8 mouse cellular contexts compared by ENCODE assay signal in genomic region chr9:46442739-46443181, GRCm38 (mm10).
DNase-seq lines count a peak whose midpoint lies in the region; ATAC-seq and TF ChIP-seq lines count a peak whose summit lies in the region.

No protein-coding gene starts in this region.

- no peak overlapping the region for H3K27ac ChIP-seq in liver, embryonic 11.5 days (ENCODE audit: low read depth, low read length)
- H3K27ac ChIP-seq in forebrain, embryonic 10.5 days = peak overlapping the region; percentile 65
- no peak overlapping the region for H3K27ac ChIP-seq in limb, embryonic 12.5 days
- H3K27ac ChIP-seq in small intestine, adult 2 months (ENCODE audit: insufficient read depth, low read depth, low read length) = no peak overlapping the region; the same call in 1 of the 2 replicates

- H3K4me2 ChIP-seq in liver, embryonic 11.5 days = peak overlapping the region; percentile 52
- H3K4me2 ChIP-seq in limb, embryonic 12.5 days = peak overlapping the region; percentile 57

- no peaks in the 10 kb centered on the region for H3K36me3 ChIP-seq in liver, embryonic 11.5 days (ENCODE audit: control insufficient read depth, insufficient read depth, low read length)
- H3K36me3 ChIP-seq in forebrain, embryonic 10.5 days (replicated peaks) = no peaks in the 10 kb centered on the region
- no peaks in the 10 kb centered on the region for H3K36me3 ChIP-seq in limb, embryonic 12.5 days
- H3K36me3 ChIP-seq in small intestine, adult 2 months (ENCODE audit: control insufficient read depth, insufficient read depth, low read length) = no peaks in the 10 kb centered on the region

- no peak for ATAC-seq in liver, embryonic 11.5 days (replicated peaks; ENCODE audit: low FRiP score)
- ATAC-seq in limb, embryonic 12.5 days (ENCODE audit: insufficient number of reproducible peaks, insufficient read depth, low FRiP score, low TSS enrichment, low read depth) = no peak; the same call in 1 of the 2 replicates

- H3K4me3 ChIP-seq in liver, embryonic 11.5 days (ENCODE audit: low read depth, low read length) = peak overlapping the region; percentile 14; the same call in 1 of the 2 replicates
- H3K4me3 ChIP-seq in forebrain, embryonic 10.5 days = peak overlapping the region; percentile 48
- H3K4me3 ChIP-seq in limb, embryonic 12.5 days (replicated peaks) = peak overlapping the region; percentile 36
- H3K4me3 ChIP-seq in small intestine, adult 2 months (ENCODE audit: low read depth, low read length) = peak overlapping the region; percentile 17

- H3K27me3 ChIP-seq in liver, embryonic 11.5 days (replicated peaks; ENCODE audit: control insufficient read depth, insufficient read depth, low read length) = peaks cover 51% of the 10 kb centered on the region
- peaks cover 100% of the 10 kb centered on the region for H3K27me3 ChIP-seq in forebrain, embryonic 10.5 days (ENCODE audit: poor library complexity, severe bottlenecking)
- peaks cover 59% of the 10 kb centered on the region for H3K27me3 ChIP-seq in limb, embryonic 12.5 days
- peaks cover 16% of the 10 kb centered on the region for H3K27me3 ChIP-seq in small intestine, adult 2 months (ENCODE audit: control insufficient read depth, insufficient read depth, low read length)

- no peaks in the 10 kb centered on the region for H3K9me3 ChIP-seq in liver, embryonic 11.5 days (ENCODE audit: control insufficient read depth, low read length)
- no peaks in the 10 kb centered on the region for H3K9me3 ChIP-seq in forebrain, embryonic 10.5 days
- no peaks in the 10 kb centered on the region for H3K9me3 ChIP-seq in limb, embryonic 12.5 days

- TF ChIP-seq CTCF in small intestine, adult 2 months (IDR thresholded peaks at IDR 0.05; ENCODE audit: extremely low read depth, insufficient read length, insufficient replicate concordance, low read depth, low read length) = no peak

- H3K4me1 ChIP-seq in liver, embryonic 11.5 days (replicated peaks; ENCODE audit: control insufficient read depth, insufficient read depth, low read length) = no peaks in the 10 kb centered on the region
- peaks cover 50% of the 10 kb centered on the region for H3K4me1 ChIP-seq in forebrain, embryonic 10.5 days
- H3K4me1 ChIP-seq in limb, embryonic 12.5 days (replicated peaks) = peaks cover 21% of the 10 kb centered on the region
- H3K4me1 ChIP-seq in small intestine, adult 2 months (ENCODE audit: control insufficient read depth, insufficient read depth, insufficient read length, low read length) = no peaks in the 10 kb centered on the region

- no peak overlapping the region for H3K9ac ChIP-seq in liver, embryonic 11.5 days (ENCODE audit: low read depth, low read length)
- H3K9ac ChIP-seq in limb, embryonic 12.5 days (replicated peaks) = no peak overlapping the region; the same call in 1 of the 2 replicates

- no peak for TF ChIP-seq POLR2A in small intestine, adult 2 months (IDR thresholded peaks at IDR 0.05; ENCODE audit: low read depth, low read length)

- DNase-seq in liver, embryonic 11.5 days (ENCODE audit: low spot score) = no peak
- DNase-seq in liver = no peak
- peak; percentile 67 for DNase-seq in forebrain, embryonic 10.5 days (ENCODE audit: extremely low spot score, low spot score)
- DNase-seq in layer of hippocampus, postnatal 10 days (ENCODE audit: low spot score in 2 of 2) = no peak
- DNase-seq in right cerebral cortex, adult 18-20 months = no peak
- no peak for DNase-seq in adrenal gland, postnatal 25 days

- WGBS in liver, embryonic 11.5 days = 4% methylated on average over 19 of the region's 19 CpGs
- under 1% methylated on average over 19 of the region's 19 CpGs for WGBS in forebrain, embryonic 10.5 days
- WGBS in limb, embryonic 12.5 days = 1% methylated on average over 19 of the region's 19 CpGs
- 1% methylated on average over 19 of the region's 19 CpGs for WGBS in small intestine, adult 2 months
